Mouse (Mus musculus) testis, adult 2 months (tissue): ENCODE results near the gene Cdh6.

Source experiments
- CTCF ChIP-seq: fragments of 200-500 bp; IDR thresholded peaks from 2 replicates; pipeline ENCODE4 v1.5.1; 2012; ENCODE audit warnings: low read depth, mild to moderate bottlenecking, inconsistent platforms, low read length, moderate library complexity; ENCODE audit not compliant: control insufficient read depth, insufficient read depth, insufficient replicate concordance
- POLR2A ChIP-seq: fragments of 200-500 bp; IDR thresholded peaks from 2 replicates; pipeline ENCODE4 v1.6.1; 2012; ENCODE audit warnings: low read depth, mild to moderate bottlenecking, inconsistent platforms, low read length, moderate library complexity; ENCODE audit not compliant: control insufficient read depth

- TF ChIP-seq CTCF (no peak), POLR2A (no peak)
These were observed 106.7 kb downstream of the Cdh6 start for GRCm38 (mm10) chr15:13066765-13067164.
